Mouse (Mus musculus) hindbrain, postnatal 0 days (tissue): Measurements from ENCODE around the gene Stat5b. TPM values are rescaled to one million over a fixed set of nuclear protein-coding genes. Genes with fewer than 3 reads are reported as not detected.

Experiments
- ATAC-seq: fragments of 200-750 bp; cut with Nextera tagmentation; 2 replicates; pipeline ENCODE4 v1.8.0; 2017; ENCODE audit warnings: mild to moderate bottlenecking, moderate TSS enrichment, moderate library complexity
- DNase-seq: peaks from one replicate; pipeline ENCODE4 v3.0.0-alpha.2; 2015; ENCODE audit warnings: low spot score
- H3K27ac ChIP-seq: fragments of 300-500 bp; sonication (generic); 2 replicates; pipeline ENCODE4 v1.5.1; 2014; ENCODE audit warnings: mild to moderate bottlenecking
- H3K27me3 ChIP-seq: fragments of 300-500 bp; sonication (generic); 2 replicates; pipeline ENCODE4 v1.6.1; 2014; ENCODE audit warnings: low read length, mixed read lengths; ENCODE audit not compliant: insufficient read depth
- H3K36me3 ChIP-seq: fragments of 300-500 bp; sonication (generic); 2 replicates; pipeline ENCODE4 v1.6.1; 2014; ENCODE audit warnings: low read length, mixed read lengths; ENCODE audit not compliant: insufficient read depth
- H3K4me1 ChIP-seq: fragments of 300-500 bp; sonication (generic); 2 replicates; pipeline ENCODE4 v1.6.1; 2014; ENCODE audit warnings: antibody characterized with exemption, low read length, mixed read lengths; ENCODE audit not compliant: insufficient read depth
- H3K4me2 ChIP-seq: fragments of 300-500 bp; sonication (generic); 2 replicates; pipeline ENCODE4 v1.6.1; 2014; ENCODE audit warnings: low read depth, mild to moderate bottlenecking, low read length, moderate library complexity, mixed read lengths
- H3K4me3 ChIP-seq: fragments of 300-500 bp; sonication (generic); 2 replicates; pipeline ENCODE4 v1.5.1; 2014; ENCODE audit warnings: low read length
- H3K9ac ChIP-seq: fragments of 300-500 bp; sonication (generic); replicated peaks from 2 replicates; pipeline ENCODE4 v1.6.1; 2014; ENCODE audit warnings: mild to moderate bottlenecking, low read length, moderate library complexity, mixed read lengths
- H3K9me3 ChIP-seq: fragments of 300-500 bp; sonication (generic); 2 replicates; pipeline ENCODE4 v1.6.1; 2016; ENCODE audit warnings: low read length, mixed read lengths
- CTCF ChIP-seq: IDR thresholded peaks from 2 replicates; pipeline ENCODE4 v1.5.1; 2016; ENCODE audit warnings: antibody characterized with exemption, control low read depth, low read depth
- WGBS: fragments of 180-500 bp; shearing (Covaris S2); extraction: QIAGEN DNeasy Blood & Tissue Kit; methylation state at CpG from one replicate; pipeline ENCODE4 v1.1.7; 2014; 5-methylcytosine and 5-hydroxymethylcytosine counted together
- polyA plus RNA-seq: library from polyadenylated mRNA; unstranded; fragments of >200 nt; fragmentation: Nextera tagmentation; extraction: Ambion mirVana; gene quantifications from 2 replicates; pipeline ENCODE4 v1.2.1, GENCODE M21; 2015
- total RNA-seq: library from RNA; depleted of rRNA; stranded (reverse); fragments of >200 nt; gene quantifications from 2 replicates; pipeline ENCODE4 v1.2.3, GENCODE M21; 2014

Stat5b gene
- total and polyA plus RNA-seq, 2 experiments from 2014 or later, result 12.8 to 25.0 TPM

DNA sequence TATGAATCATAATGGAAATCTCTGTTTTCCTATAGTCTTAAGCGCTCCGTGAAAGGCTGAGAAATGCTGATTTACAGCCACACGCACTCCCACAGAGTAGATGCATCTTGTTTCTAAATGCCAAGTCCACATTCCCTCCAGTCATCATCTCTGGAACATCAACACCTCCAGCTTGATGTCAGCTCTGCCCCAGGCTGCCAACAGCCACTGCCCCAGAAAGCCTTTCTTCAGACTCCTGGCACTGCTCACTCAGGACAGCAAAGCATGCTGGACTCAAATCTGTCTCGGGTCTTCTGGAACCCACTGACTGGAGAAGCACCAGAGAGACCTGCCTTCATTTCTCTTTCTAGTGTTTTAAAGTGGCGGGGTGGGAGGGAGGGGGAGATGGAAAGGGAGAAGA lies 41.9 kb upstream of the Stat5b start:
- no peak for DNase-seq
- ATAC-seq, result no peak
- Histone ChIP-seq H3K27me3 (no peaks in the 10 kb centered on the region), H3K4me2 (no peak overlapping the region), H3K4me1 (no peaks in the 10 kb centered on the region), H3K36me3 (peaks cover 17% of the 10 kb centered on the region; the same call in 1 of the 2 replicates), H3K9me3 (no peaks in the 10 kb centered on the region), H3K4me3 (no peak overlapping the region), H3K27ac (no peak overlapping the region), H3K9ac (no peak overlapping the region)
- TF ChIP-seq CTCF, result no peak
- 87% methylated on average over 5 of the region's 5 CpGs for WGBS

DNA sequence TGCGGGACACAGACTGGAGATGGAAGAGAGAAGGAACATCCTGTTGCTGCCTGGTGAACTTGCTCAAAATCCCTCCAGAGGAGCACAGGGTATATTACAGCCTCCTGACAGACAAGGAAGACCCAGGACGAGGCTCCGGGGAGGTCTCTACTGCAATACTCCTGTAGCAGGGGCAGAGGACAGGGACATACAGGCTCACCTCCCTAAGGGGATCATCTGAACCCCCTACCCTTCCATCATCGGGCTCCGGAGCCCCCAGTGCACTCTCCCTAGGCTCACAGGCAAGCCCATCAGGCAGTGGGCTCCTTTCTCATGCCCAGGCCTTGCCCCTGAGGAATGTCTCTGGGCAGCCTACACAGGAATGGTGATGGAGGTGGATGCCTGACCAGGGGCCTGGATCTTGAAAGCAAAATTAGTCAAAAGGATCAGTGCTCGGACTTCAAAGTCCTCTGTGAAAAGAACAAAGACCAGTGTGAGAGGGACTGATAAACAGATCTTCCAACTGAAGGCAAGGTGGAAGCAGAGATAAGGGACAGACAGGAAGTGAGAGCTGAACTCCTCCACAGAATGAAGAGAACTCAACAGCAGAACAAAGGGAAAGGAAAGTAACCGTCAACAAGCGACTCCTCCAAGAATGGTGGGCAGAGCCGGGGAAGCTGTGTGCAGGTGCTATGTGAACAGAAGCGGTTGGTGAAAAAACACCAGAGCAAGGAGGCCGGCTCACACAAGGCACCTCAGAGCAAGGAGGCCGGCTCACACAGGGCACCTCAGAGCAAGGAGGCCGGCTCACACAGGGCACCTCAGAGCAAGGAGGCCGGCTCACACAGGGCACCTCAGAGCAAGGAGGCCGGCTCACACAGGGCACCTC lies 41.0 kb upstream of the Stat5b start:
- DNase-seq, result no peak
- ATAC-seq, result no peak
- Histone ChIP-seq H3K36me3 (peaks cover 23% of the 10 kb centered on the region; the same call in 1 of the 2 replicates), H3K9ac (no peak overlapping the region; the same call in 1 of the 2 replicates), H3K4me1 (no peaks in the 10 kb centered on the region), H3K27me3 (no peaks in the 10 kb centered on the region), H3K4me2 (no peak overlapping the region), H3K27ac (no peak overlapping the region), H3K9me3 (no peaks in the 10 kb centered on the region), H3K4me3 (no peak overlapping the region)
- peak; percentile 24 for TF ChIP-seq CTCF
- WGBS, result 81% methylated on average over 14 of the region's 15 CpGs

DNA sequence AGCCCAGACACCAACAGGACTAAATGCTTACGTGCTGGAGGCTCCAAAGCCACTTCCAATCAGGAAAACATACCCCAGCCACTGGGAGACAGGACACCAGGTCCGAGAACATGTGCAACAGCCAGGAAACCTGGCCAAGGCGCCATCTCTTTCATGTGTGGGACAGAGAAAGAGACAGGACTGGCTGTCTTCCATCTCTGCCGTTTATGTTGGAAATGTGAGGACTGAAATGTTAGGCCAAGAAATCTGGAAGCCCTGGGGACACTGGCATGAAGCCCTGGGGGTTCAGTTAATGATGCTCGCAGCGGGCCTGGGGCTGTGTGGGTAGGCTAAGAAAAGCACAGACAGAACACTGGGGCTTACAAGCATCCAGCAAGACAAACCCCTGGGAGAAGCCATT lies 40.0 kb upstream of the Stat5b start:
- Histone ChIP-seq H3K27me3 (no peaks in the 10 kb centered on the region), H3K36me3 (peaks cover 23% of the 10 kb centered on the region; the same call in 1 of the 2 replicates), H3K4me2 (no peak overlapping the region), H3K9ac (no peak overlapping the region), H3K9me3 (no peaks in the 10 kb centered on the region), H3K4me1 (no peaks in the 10 kb centered on the region), H3K4me3 (no peak overlapping the region), H3K27ac (no peak overlapping the region)
- no peak for TF ChIP-seq CTCF
- DNase-seq (peak; percentile 48), ATAC-seq (no peak)
- 45% methylated on average over 6 of the region's 6 CpGs for WGBS

DNA sequence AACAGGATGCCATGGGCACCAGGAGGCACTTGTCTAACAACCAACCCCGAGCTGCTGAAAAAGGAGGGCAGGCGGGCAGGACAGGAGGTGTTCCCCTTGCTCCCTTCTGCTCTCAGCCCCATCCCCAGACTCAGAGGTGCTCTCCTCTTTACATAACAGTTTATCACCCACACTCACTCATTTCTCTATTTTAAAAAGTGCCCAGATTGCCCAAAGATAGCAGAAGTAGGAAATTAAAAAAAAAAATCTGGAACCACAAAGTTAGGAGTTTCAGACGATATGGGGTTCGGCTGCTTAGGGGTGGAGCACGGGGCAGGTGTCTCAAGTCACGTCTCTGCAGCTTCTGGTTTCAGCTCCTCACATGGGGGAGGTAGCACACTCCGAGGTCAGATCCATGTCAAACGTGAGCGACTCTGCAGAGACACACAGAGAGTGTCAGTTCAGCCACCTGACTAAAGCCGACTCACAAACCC lies 37.9 kb upstream of the Stat5b start:
- no peak overlapping the region for H3K4me2 ChIP-seq
- no peak for TF ChIP-seq CTCF
- WGBS, result 83% methylated on average over 10 of the region's 10 CpGs
- H3K36me3 ChIP-seq, result peaks cover 23% of the 10 kb centered on the region; the same call in 1 of the 2 replicates
- H3K9me3 ChIP-seq, result no peaks in the 10 kb centered on the region
- no peak overlapping the region for H3K27ac ChIP-seq
- DNase-seq (no peak), ATAC-seq (no peak)
- no peaks in the 10 kb centered on the region for H3K27me3 ChIP-seq
- H3K4me3 ChIP-seq, result no peak overlapping the region
- H3K9ac ChIP-seq, result no peak overlapping the region
- H3K4me1 ChIP-seq, result no peaks in the 10 kb centered on the region

DNA sequence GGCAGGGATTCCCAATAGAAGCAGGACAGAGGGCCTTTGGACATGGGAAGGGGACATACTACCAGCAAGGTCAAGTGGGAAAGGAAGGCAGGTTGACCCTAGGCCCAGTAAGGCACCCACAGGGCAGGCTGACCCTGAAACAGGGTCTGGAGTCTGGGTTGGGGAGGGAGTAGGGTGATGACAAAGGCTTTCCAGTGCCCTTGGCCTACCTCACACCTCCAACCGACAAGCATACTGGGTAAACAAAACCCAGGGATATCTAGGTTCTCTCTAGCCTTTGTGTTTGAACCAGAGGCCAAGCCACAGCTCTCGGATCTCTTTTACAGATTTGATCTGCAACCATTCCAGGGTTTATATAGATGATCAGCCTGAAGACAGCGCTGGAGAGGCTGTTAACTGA lies 37.2 kb upstream of the Stat5b start:
- H3K4me2 ChIP-seq, result no peak overlapping the region
- 83% methylated on average over 3 of the region's 3 CpGs for WGBS
- TF ChIP-seq CTCF, result no peak
- H3K4me3 ChIP-seq, result no peak overlapping the region
- peaks cover 23% of the 10 kb centered on the region; the same call in 1 of the 2 replicates for H3K36me3 ChIP-seq
- no peak overlapping the region for H3K9ac ChIP-seq
- DNase-seq (no peak), ATAC-seq (no peak)
- H3K9me3 ChIP-seq, result no peaks in the 10 kb centered on the region
- H3K27me3 ChIP-seq, result no peaks in the 10 kb centered on the region
- no peak overlapping the region for H3K27ac ChIP-seq
- H3K4me1 ChIP-seq, result no peaks in the 10 kb centered on the region

DNA sequence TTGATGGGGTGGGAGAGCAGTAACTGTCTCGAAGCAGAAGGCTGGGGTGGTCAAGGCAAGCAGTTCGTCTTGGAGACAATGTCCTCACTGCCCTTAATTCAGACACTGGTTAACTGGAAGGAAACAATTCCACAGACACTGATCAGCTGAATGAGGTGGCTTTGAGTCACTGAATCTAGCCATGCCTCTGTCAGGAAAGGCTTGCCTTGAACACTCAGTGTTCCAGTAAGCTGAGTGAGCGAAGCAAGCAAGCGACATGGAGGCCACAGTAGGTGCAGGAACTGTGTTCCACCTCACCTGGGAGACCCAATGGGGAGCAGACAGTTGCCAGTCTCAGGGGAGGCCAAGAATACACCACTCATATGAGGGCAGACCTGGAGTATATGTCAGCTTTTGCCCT lies 36.7 kb upstream of the Stat5b start:
- Histone ChIP-seq H3K9me3 (no peaks in the 10 kb centered on the region), H3K9ac (no peak overlapping the region), H3K27me3 (no peaks in the 10 kb centered on the region), H3K4me1 (no peaks in the 10 kb centered on the region), H3K27ac (no peak overlapping the region), H3K36me3 (peaks cover 23% of the 10 kb centered on the region; the same call in 1 of the 2 replicates), H3K4me2 (no peak overlapping the region), H3K4me3 (no peak overlapping the region)
- 86% methylated on average over 4 of the region's 4 CpGs for WGBS
- DNase-seq (no peak), ATAC-seq (no peak)
- no peak for TF ChIP-seq CTCF
